Mouse (Mus musculus) thymus, postnatal 4 days (tissue): ENCODE data around the gene Ppp2r5a.

ENCODE experiments used
- DNase-seq: peaks from one replicate; pipeline ENCODE4 v3.0.0; 2021

The Ppp2r5a gene

GRCm38 (mm10) chr1:191324733-191325590, 78.1 kb downstream of the Ppp2r5a start:
- DNase-seq: no peak

- no peak for DNase-seq
These were observed 79.7 kb downstream of the Ppp2r5a start for GRCm38 (mm10) chr1:191323381-191323780.

GRCm38 (mm10) chr1:191318686-191319085, 84.4 kb downstream of the Ppp2r5a start:
- no peak for DNase-seq

DNA sequence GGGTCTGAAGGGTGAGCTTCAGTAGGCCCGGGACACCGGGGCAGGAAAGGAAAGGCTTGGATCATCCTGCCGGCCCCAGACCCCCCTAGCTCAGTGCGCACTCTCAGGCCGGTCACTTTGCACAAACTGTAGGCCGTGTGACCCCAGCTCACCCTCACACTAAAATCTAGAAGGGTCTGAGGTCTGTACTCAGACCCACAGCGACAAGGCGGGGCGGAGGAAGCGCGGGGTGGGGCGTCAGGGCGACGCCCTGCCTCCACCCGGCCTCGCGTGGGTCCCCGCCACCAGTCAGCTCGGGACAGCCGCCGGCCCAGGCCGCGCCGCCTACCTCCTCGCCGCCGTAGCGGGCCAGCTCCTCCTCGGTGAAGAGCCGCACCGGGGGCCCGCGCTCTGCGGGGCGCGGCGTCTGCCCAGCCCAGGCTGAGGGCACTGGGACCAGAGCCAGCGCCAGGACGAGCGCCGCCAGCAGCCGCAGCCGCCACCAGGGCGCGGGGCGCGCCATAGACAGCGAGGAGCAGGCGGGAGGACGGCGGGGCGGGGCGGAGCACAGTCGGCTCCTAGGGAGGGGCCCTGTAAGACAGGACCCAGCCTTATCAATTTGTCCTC, 85.4 kb downstream of the Ppp2r5a start, which contains the start of gene Nenf:
TSS of gene Nenf (minus strand) at position 604 of the 606 bp plus-strand sequence.
- DNase-seq: peak; percentile 90

GRCm38 (mm10) chr1:191316818-191317217, 86.3 kb downstream of the Ppp2r5a start:
- DNase-seq: no peak

GRCm38 (mm10) chr1:191313926-191314325, 89.1 kb downstream of the Ppp2r5a start:
- no peak for DNase-seq

GRCm38 (mm10) chr1:191313158-191313557, 89.9 kb downstream of the Ppp2r5a start:
- DNase-seq: no peak

GRCm38 (mm10) chr1:191312513-191312941, 90.5 kb downstream of the Ppp2r5a start:
- DNase-seq: peak; percentile 91

DNA sequence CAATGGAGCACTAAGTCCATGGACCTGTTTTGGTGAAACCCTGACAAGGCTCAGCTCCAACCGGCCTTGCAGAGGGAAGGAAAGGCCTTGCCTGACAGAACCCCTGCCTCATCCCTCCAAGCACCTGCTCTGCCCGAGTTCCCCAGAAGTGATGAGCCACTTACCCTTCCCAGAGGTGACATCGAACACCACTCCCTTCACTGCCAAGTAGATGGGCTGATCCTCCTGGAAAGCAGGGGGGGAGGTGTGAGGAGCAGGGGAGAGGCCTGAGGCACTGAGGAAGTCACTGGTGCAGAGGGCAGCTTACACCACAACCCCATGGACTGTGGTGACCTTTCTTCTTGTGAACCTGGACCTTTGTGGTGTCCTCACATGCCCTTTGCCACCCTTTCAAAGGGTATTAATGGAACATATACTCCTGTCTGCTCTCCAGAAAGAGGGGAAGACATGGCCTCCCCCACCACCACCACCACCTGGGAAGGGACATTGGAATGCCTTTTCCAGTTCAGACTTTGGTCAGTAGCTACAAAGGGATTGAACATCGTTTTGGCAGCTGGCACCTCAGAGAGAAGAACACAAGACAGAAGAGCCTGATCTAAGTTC, 91.7 kb downstream of the Ppp2r5a start:
- DNase-seq: no peak

- DNase-seq: peak; percentile 38
These were observed 95.2 kb downstream of the Ppp2r5a start for GRCm38 (mm10) chr1:191307766-191308455.

DNA sequence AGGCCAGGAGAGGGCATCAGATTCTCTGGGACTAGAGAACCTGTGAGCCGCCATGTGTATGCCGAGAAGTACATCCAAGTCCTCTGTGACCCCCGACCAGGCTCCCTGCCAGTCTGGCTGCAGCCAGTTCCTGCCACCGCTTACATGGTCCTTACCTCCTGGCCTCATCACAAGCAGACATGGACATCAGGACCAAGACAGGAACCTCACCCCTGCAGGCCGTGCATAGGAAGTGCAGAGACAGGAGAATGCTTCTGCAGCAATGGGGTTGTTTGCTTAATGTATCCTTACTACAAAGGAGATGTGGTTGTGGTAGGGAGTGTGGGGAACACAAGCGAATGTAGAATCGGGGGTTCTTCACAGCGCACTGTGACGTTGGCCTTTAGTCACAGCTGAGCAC, 96.8 kb downstream of the Ppp2r5a start:
- no peak for DNase-seq

DNA sequence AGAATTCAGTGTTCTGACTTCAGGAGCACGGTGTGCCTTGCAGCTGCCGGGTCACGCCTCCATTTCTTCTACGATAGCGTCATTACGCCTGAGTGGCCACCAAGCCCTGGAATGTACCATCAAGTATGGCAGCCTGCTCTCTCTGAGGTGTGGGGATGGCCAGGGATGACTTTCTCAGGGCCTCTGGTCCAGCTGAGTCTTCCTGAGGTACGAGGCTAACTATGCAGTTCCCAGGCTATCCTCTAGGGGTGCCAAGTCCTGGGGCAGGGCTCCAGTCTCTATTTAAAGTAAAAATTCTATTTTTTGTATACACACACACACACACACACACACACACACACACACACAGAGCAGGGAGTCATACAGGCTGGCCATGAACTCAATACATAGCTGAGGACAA, 97.5 kb downstream of the Ppp2r5a start:
- DNase-seq: peak; percentile 62

DNA sequence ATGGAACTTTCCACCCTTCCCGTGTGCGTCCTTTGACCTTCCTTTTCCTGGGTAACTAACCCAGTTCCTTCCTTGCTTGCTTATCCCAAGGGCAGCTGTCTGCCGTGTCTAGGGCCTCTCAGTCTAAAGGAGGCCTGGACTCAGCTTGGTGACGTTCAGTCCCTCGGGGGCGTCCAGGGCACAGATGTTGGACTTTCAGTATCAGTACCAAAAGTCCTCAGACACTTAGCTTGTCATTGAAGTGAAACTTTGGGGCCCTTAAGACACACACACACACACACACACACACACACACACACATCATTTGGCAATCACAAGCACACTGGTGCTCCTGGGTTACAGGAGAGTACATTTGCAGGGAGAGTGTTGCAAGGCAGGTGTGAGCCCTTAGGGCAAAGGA, 98.9 kb downstream of the Ppp2r5a start:
- no peak for DNase-seq

DNA sequence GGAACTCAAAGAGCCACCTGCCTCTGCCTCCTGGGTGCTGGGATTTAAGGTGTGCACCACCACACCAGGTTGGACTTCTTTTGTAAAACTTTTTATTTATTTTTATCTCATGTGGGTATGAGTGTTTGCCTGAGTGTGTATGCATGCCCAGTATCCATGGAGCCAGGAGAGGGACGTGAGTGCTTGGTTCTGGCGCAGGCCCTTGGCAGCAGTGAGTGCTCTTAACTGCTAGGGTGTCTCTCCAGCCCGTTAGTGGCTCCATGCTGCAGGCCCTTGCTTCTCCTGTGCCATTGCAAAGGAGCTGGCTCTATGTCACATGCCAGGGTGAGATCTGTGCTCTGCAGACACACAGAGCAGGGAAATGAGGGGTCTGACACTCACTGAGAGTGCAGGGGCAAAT, 99.3 kb downstream of the Ppp2r5a start:
- no peak for DNase-seq
